Mouse (Mus musculus) spleen, postnatal 10 days (tissue): ENCODE measurements around the gene Sec24c.
"Not testable (repeated sequence)": the region's sequence is repeated elsewhere in the genome, so short reads cannot be mapped to it uniquely, and the experiment has no call there.

Experiments used
- DNase-seq, 2 experiments: peaks; one replicate each; pipeline ENCODE4 v3.0.0; 2021 to 2022; ENCODE audit warnings: low spot score in 2 of 2

The Sec24c gene

GRCm38 (mm10) chr14:20696986-20697385, 22.9 kb downstream of the Sec24c start:
- peak in 1 of 2 experiments; percentile 65 for DNase-seq

GRCm38 (mm10) chr14:20698515-20698914, 24.4 kb downstream of the Sec24c start:
- no peak for DNase-seq

- no peak for DNase-seq
Observed at GRCm38 (mm10) chr14:20700362-20700761, 26.3 kb downstream of the Sec24c start.

- DNase-seq: no peak
Observed at GRCm38 (mm10) chr14:20701554-20701953, 27.4 kb downstream of the Sec24c start.

GRCm38 (mm10) chr14:20702096-20702740, 28.1 kb downstream of the Sec24c start:
- DNase-seq: no peak

- DNase-seq: peak; percentile 86 to 92
Observed at GRCm38 (mm10) chr14:20702741-20703381, 28.8 kb downstream of the Sec24c start, which contains the start of gene Chchd1. Chchd1 (plus strand) TSS chr14:20703006.

- not testable (repeated sequence) for DNase-seq
Observed at GRCm38 (mm10) chr14:20703461-20703860, 29.4 kb downstream of the Sec24c start.

- DNase-seq: peak; percentile 83 to 88
Observed at GRCm38 (mm10) chr14:20707201-20708190, 33.4 kb downstream of the Sec24c start, which contains the start of gene Zswim8. Zswim8 (plus strand) TSS chr14:20707552.

- no peak for DNase-seq
Observed at GRCm38 (mm10) chr14:20708239-20708638, 34.1 kb downstream of the Sec24c start.

- no peak for DNase-seq
Observed at GRCm38 (mm10) chr14:20713832-20714231, 39.7 kb downstream of the Sec24c start.

GRCm38 (mm10) chr14:20718443-20718842, 44.3 kb downstream of the Sec24c start:
- DNase-seq: no peak

- no peak for DNase-seq
Observed at GRCm38 (mm10) chr14:20719767-20720166, 45.7 kb downstream of the Sec24c start.

GRCm38 (mm10) chr14:20721371-20721770, 47.3 kb downstream of the Sec24c start:
- DNase-seq: no peak

- DNase-seq: no peak
Observed at GRCm38 (mm10) chr14:20723006-20723405, 48.9 kb downstream of the Sec24c start.

- DNase-seq: peak; percentile 60 to 75
Observed at GRCm38 (mm10) chr14:20724043-20724442, 49.9 kb downstream of the Sec24c start.

- DNase-seq: no peak
Observed at GRCm38 (mm10) chr14:20725660-20726339, 51.7 kb downstream of the Sec24c start.

GRCm38 (mm10) chr14:20729871-20730270, 55.8 kb downstream of the Sec24c start:
- DNase-seq: no peak

GRCm38 (mm10) chr14:20730853-20731602, 56.9 kb downstream of the Sec24c start:
- DNase-seq: no peak

- DNase-seq: peak; percentile 41 to 50
Observed at GRCm38 (mm10) chr14:20733041-20733951, 59.2 kb downstream of the Sec24c start.
